Mouse (Mus musculus) lung, embryonic 16.5 days (tissue): Measurements from ENCODE around the gene Ccdc96. TPM values are rescaled to one million over a fixed set of nuclear protein-coding genes. Genes with fewer than 3 reads are reported as not detected.

Experiments
- ATAC-seq: fragments of 200-750 bp; cut with Nextera tagmentation; 2 replicates; pipeline ENCODE4 v1.8.0; 2017; ENCODE audit warnings: low read depth, mild to moderate bottlenecking, moderate library complexity
- H3K27ac ChIP-seq: fragments of 300-500 bp; sonication (generic); 2 replicates; pipeline ENCODE4 v1.5.1; 2014; ENCODE audit warnings: mild to moderate bottlenecking, control low read depth, low read length
- H3K27me3 ChIP-seq: fragments of 300-500 bp; sonication (generic); 2 replicates; pipeline ENCODE4 v1.6.1; 2014; ENCODE audit warnings: low read depth, low read length, mixed read lengths; ENCODE audit not compliant: control insufficient read depth, insufficient read depth
- H3K36me3 ChIP-seq: fragments of 300-500 bp; sonication (generic); 2 replicates; pipeline ENCODE4 v1.6.1; 2014; ENCODE audit warnings: low read length; ENCODE audit not compliant: control insufficient read depth, insufficient read depth
- H3K4me1 ChIP-seq: fragments of 300-500 bp; sonication (generic); replicated peaks from 2 replicates; pipeline ENCODE4 v1.6.1; 2014; ENCODE audit warnings: low read length, mixed read lengths; ENCODE audit not compliant: control insufficient read depth, insufficient read depth
- H3K4me2 ChIP-seq: fragments of 300-500 bp; sonication (generic); 2 replicates; pipeline ENCODE4 v1.6.1; 2014; ENCODE audit warnings: low read depth, low read length, control low read depth
- H3K4me3 ChIP-seq: fragments of 300-500 bp; sonication (generic); 2 replicates; pipeline ENCODE4 v1.5.1; 2014; ENCODE audit warnings: mild to moderate bottlenecking, low read length, control low read depth
- H3K9ac ChIP-seq: fragments of 300-500 bp; sonication (generic); 2 replicates; pipeline ENCODE4 v1.6.1; 2014; ENCODE audit warnings: low read length, control low read depth
- H3K9me3 ChIP-seq: fragments of 300-500 bp; sonication (generic); 2 replicates; pipeline ENCODE4 v1.6.1; 2016; ENCODE audit warnings: low read length; ENCODE audit not compliant: control insufficient read depth
- WGBS: fragments of 180-500 bp; shearing (Covaris S2); extraction: QIAGEN DNeasy Blood & Tissue Kit; methylation state at CpG from one replicate; pipeline ENCODE4 v1.1.7; 2014; 5-methylcytosine and 5-hydroxymethylcytosine counted together
- polyA plus RNA-seq: library from polyadenylated mRNA; unstranded; fragments of >200 nt; fragmentation: Nextera tagmentation; extraction: Ambion mirVana; gene quantifications from 2 replicates; pipeline ENCODE4 v1.2.1, GENCODE M21; 2015

The Ccdc96 gene
- polyA plus RNA-seq, 1 experiment from 2014 or later: 2.1 TPM

GRCm38 (mm10) chr5:36483203-36484101 lies 936 bp upstream of the Ccdc96 start:
- Histone ChIP-seq H3K27me3 (peaks cover 15% of the 10 kb centered on the region), H3K4me3 (peak overlapping the region; percentile 94), H3K4me1 (peaks cover 29% of the 10 kb centered on the region), H3K9ac (peak overlapping the region; percentile 90), H3K36me3 (no peaks in the 10 kb centered on the region), H3K9me3 (no peaks in the 10 kb centered on the region), H3K4me2 (peak overlapping the region; percentile 89), H3K27ac (peak overlapping the region; percentile 54; the same call in 1 of the 2 replicates)
- 2% methylated on average over 51 of the region's 58 CpGs for WGBS
- ATAC-seq: peak; percentile 60

GRCm38 (mm10) chr5:36485306-36485705 lies 918 bp downstream of the Ccdc96 start:
- Histone ChIP-seq H3K27me3 (peaks cover 15% of the 10 kb centered on the region), H3K4me1 (peaks cover 18% of the 10 kb centered on the region), H3K36me3 (no peaks in the 10 kb centered on the region), H3K4me3 (peak overlapping the region; percentile 62), H3K27ac (no peak overlapping the region), H3K9me3 (no peaks in the 10 kb centered on the region), H3K9ac (peak overlapping the region; percentile 54; the same call in 1 of the 2 replicates), H3K4me2 (peak overlapping the region; percentile 97)
- no peak for ATAC-seq
- 29% methylated on average over 19 of the region's 19 CpGs for WGBS

- no peak for ATAC-seq
These were observed 4.8 kb downstream of the Ccdc96 start for GRCm38 (mm10) chr5:36489225-36489624.

GRCm38 (mm10) chr5:36493919-36494318 lies 9.5 kb downstream of the Ccdc96 start:
- Histone ChIP-seq H3K9ac (no peak overlapping the region), H3K27ac (no peak overlapping the region), H3K27me3 (no peaks in the 10 kb centered on the region), H3K4me2 (no peak overlapping the region), H3K36me3 (peaks cover 25% of the 10 kb centered on the region), H3K4me3 (no peak overlapping the region), H3K4me1 (no peaks in the 10 kb centered on the region), H3K9me3 (no peaks in the 10 kb centered on the region)
- 81% methylated on average over 6 of the region's 6 CpGs for WGBS
- ATAC-seq: no peak

More at GRCm38 (mm10) chr5:36489225-36489624, 4.8 kb downstream of the Ccdc96 start:
- no peaks in the 10 kb centered on the region for H3K9me3 ChIP-seq
- H3K27me3 ChIP-seq: peaks cover 15% of the 10 kb centered on the region
- peaks cover 7% of the 10 kb centered on the region for H3K4me1 ChIP-seq
- no peak overlapping the region for H3K4me3 ChIP-seq
- no peak overlapping the region for H3K4me2 ChIP-seq
- H3K36me3 ChIP-seq: peaks cover 14% of the 10 kb centered on the region
- H3K27ac ChIP-seq: no peak overlapping the region
- no peak overlapping the region for H3K9ac ChIP-seq
- 34% methylated on average over 2 of the region's 2 CpGs for WGBS

GRCm38 (mm10) chr5:36494709-36495108 lies 10.3 kb downstream of the Ccdc96 start:
- Histone ChIP-seq H3K9ac (no peak overlapping the region), H3K27me3 (no peaks in the 10 kb centered on the region), H3K27ac (no peak overlapping the region), H3K9me3 (no peaks in the 10 kb centered on the region), H3K4me3 (no peak overlapping the region), H3K36me3 (peaks cover 25% of the 10 kb centered on the region), H3K4me2 (no peak overlapping the region), H3K4me1 (no peaks in the 10 kb centered on the region)
- no peak for ATAC-seq
- 94% methylated on average over 9 of the region's 9 CpGs for WGBS

GRCm38 (mm10) chr5:36505235-36505634 lies 20.8 kb downstream of the Ccdc96 start:
- 88% methylated on average over 7 of the region's 7 CpGs for WGBS
- H3K4me3 ChIP-seq: no peak overlapping the region
- H3K27me3 ChIP-seq: no peaks in the 10 kb centered on the region
- ATAC-seq: no peak
- no peak overlapping the region for H3K4me2 ChIP-seq
- H3K4me1 ChIP-seq: no peaks in the 10 kb centered on the region
- H3K36me3 ChIP-seq: peaks cover 6% of the 10 kb centered on the region
- no peak overlapping the region for H3K27ac ChIP-seq
- no peak overlapping the region for H3K9ac ChIP-seq
- no peaks in the 10 kb centered on the region for H3K9me3 ChIP-seq

GRCm38 (mm10) chr5:36505643-36506042 lies 21.3 kb downstream of the Ccdc96 start:
- no peak overlapping the region for H3K9ac ChIP-seq
- H3K4me1 ChIP-seq: no peaks in the 10 kb centered on the region
- 67% methylated on average over 5 of the region's 5 CpGs for WGBS
- no peaks in the 10 kb centered on the region for H3K27me3 ChIP-seq
- H3K4me3 ChIP-seq: no peak overlapping the region
- H3K27ac ChIP-seq: no peak overlapping the region
- no peaks in the 10 kb centered on the region for H3K9me3 ChIP-seq
- no peak for ATAC-seq
- peaks cover 6% of the 10 kb centered on the region for H3K36me3 ChIP-seq
- no peak overlapping the region for H3K4me2 ChIP-seq

GRCm38 (mm10) chr5:36508351-36508750 lies 24.0 kb downstream of the Ccdc96 start:
- no peak overlapping the region for H3K4me2 ChIP-seq
- no peaks in the 10 kb centered on the region for H3K27me3 ChIP-seq
- H3K27ac ChIP-seq: no peak overlapping the region
- H3K4me3 ChIP-seq: no peak overlapping the region
- H3K9ac ChIP-seq: no peak overlapping the region
- H3K36me3 ChIP-seq: peaks cover 11% of the 10 kb centered on the region
- H3K4me1 ChIP-seq: no peaks in the 10 kb centered on the region
- 91% methylated on average over 10 of the region's 10 CpGs for WGBS
- ATAC-seq: no peak
- no peaks in the 10 kb centered on the region for H3K9me3 ChIP-seq

GRCm38 (mm10) chr5:36510956-36511355 lies 26.6 kb downstream of the Ccdc96 start:
- no peak for ATAC-seq
- no peak overlapping the region for H3K27ac ChIP-seq
- no peaks in the 10 kb centered on the region for H3K27me3 ChIP-seq
- peaks cover 11% of the 10 kb centered on the region; the same call in 1 of the 2 replicates for H3K36me3 ChIP-seq
- no peak overlapping the region for H3K9ac ChIP-seq
- 100% methylated on average over 2 of the region's 2 CpGs for WGBS
- H3K4me3 ChIP-seq: no peak overlapping the region
- no peak overlapping the region for H3K4me2 ChIP-seq
- no peaks in the 10 kb centered on the region for H3K4me1 ChIP-seq
- H3K9me3 ChIP-seq: no peaks in the 10 kb centered on the region
